Mouse (Mus musculus) layer of hippocampus, adult 2 months (tissue): Measurements from ENCODE around the gene Coro1c. TPM values are rescaled to one million over a fixed set of nuclear protein-coding genes. Genes with fewer than 3 reads are reported as not detected.

Experiments used
- DNase-seq, 2 experiments: peaks; one replicate each; pipeline ENCODE4 v3.0.0; 2022; ENCODE audit warnings: low spot score in 2 of 2
- H3K27ac ChIP-seq: fragments of 200-600 bp; 2 replicates; pipeline ENCODE4 v1.8.1; 2022
- H3K4me3 ChIP-seq: fragments of 200-600 bp; 2 replicates; pipeline ENCODE4 v1.8.1; 2022; ENCODE audit warnings: mild to moderate bottlenecking
- CTCF ChIP-seq: fragments of 200-600 bp; conservative IDR thresholded peaks from 2 replicates; pipeline ENCODE4 v1.8.1; 2022; ENCODE audit warnings: antibody characterized with exemption, mild to moderate bottlenecking, moderate library complexity
- total RNA-seq, 2 experiments: library from RNA; stranded (reverse); gene quantifications; 2 replicates each; pipeline ENCODE4 v1.2.3; 2021

The Coro1c gene
- total RNA-seq, 2 experiments from 2014 or later, result 95.2 to 101 TPM

DNA sequence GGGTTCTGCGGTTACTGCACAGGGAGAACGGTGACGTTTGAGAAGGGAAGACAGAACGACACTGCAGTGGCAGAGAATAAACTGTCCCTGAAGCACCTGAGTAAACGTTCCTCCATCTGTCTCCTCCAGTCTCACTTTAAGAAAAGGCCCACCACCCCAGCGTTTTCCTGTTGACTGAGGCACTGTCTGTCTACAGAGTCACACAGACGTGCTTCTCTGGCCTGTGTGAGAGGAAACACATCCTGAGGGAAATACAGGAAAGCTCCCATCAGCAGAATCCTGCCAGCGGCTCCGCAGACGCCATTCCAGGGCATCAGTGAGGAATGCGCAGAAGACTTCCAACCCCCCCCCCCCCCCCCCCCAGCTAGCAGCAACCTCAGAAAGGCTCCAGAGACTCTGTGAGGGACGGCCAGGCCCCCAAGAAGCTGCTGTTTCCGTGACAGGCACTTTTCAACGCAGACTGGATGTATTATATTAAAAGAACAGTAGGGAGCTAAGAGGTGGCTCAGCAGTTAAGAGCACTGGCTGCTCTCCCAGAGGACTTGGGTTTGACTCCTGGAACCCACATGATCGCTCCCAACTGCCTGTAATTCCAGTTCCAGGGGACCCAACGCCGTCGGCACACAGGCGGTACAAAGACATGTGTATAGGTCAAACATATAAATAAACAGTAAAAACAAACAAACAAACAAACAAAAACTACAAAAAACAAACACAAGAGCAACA is 19.2 kb downstream of the Coro1c start:
- no peak for TF ChIP-seq CTCF
- Histone ChIP-seq H3K27ac (peak overlapping the region; percentile 47; the same call in 1 of the 2 replicates), H3K4me3 (no peak overlapping the region)
- DNase-seq, result no peak

GRCm38 (mm10) chr5:113888186-113888795 is 20.3 kb downstream of the Coro1c start:
- no peak for DNase-seq
- no peak for TF ChIP-seq CTCF
- H3K4me3 ChIP-seq, result no peak overlapping the region
- H3K27ac ChIP-seq, result peak overlapping the region; percentile 47; the same call in 1 of the 2 replicates

- Histone ChIP-seq H3K4me3 (no peak overlapping the region), H3K27ac (no peak overlapping the region)
- no peak for TF ChIP-seq CTCF
- DNase-seq, result no peak
Observed at GRCm38 (mm10) chr5:113887132-113887531, 21.4 kb downstream of the Coro1c start.

GRCm38 (mm10) chr5:113885623-113886022 is 22.9 kb downstream of the Coro1c start:
- no peak for DNase-seq

DNA sequence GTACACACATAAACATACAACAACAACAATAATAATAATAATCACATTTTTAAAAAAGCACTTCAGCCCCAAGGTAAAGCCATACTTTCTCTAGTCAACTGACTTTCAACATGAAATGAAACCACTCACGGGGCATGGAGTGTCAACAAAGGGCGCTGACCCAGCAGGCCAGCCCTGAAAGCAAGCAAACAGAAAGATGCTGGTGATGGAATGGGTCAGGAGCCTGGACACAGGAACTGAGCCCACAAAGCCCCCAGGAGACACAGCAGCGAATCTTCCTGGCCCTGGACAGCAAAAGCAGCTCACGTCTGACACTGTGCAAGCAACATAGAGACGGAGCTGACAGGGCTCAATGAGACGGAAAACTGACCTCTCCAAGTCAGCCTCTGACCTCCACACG is 23.8 kb downstream of the Coro1c start:
- Histone ChIP-seq H3K4me3 (no peak overlapping the region), H3K27ac (no peak overlapping the region)
- TF ChIP-seq CTCF, result no peak
- DNase-seq, result no peak

More at GRCm38 (mm10) chr5:113885623-113886022, 22.9 kb downstream of the Coro1c start:
- Histone ChIP-seq H3K4me3 (no peak overlapping the region), H3K27ac (no peak overlapping the region)
- no peak for TF ChIP-seq CTCF

- H3K27ac ChIP-seq, result peak overlapping the region; percentile 81
- no peak overlapping the region for H3K4me3 ChIP-seq
- DNase-seq, result no peak
- no peak for TF ChIP-seq CTCF
Observed at GRCm38 (mm10) chr5:113883384-113883771, 25.2 kb downstream of the Coro1c start.

DNA sequence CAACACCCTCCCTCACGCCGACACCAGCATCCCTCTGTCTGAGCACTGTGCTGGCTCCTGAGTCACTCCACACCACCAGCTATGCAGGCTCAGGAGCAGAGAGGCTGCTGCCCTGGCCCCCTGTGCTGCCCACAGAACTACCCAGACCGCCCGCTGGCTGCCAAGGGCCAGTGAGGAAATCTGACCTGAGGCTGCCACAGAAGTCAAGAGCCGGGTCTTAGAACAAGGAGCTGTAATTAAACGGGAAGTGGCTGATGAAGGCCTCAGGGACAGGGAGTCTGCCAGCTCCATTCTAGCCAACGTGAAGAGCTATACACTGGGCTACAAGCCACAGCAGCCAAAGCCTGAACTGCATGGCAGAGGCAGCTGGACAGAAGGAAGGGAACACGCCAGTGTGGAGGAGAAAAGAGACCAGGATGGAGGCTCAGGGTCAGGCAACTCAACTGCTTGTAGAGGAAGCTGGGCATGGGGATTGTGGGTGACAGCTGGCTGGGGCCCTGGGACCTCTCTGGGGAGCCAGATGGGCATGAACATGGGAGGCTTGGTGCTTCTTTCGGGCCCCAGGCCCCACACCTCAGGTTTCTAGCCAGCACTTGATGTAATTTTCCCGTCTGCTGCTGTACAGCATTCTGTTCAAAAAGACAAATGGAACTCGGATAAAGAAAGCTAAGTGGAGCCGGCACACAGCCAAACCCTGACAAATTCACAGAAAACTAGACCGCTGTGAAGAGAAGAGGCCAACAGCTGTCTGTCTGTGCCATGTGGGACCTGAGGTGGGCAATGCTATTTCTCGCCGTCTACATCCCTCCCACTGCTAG is 25.8 kb downstream of the Coro1c start:
- no peak for DNase-seq
- TF ChIP-seq CTCF, result no peak
- H3K4me3 ChIP-seq, result no peak overlapping the region
- H3K27ac ChIP-seq, result peak overlapping the region; percentile 81

DNA sequence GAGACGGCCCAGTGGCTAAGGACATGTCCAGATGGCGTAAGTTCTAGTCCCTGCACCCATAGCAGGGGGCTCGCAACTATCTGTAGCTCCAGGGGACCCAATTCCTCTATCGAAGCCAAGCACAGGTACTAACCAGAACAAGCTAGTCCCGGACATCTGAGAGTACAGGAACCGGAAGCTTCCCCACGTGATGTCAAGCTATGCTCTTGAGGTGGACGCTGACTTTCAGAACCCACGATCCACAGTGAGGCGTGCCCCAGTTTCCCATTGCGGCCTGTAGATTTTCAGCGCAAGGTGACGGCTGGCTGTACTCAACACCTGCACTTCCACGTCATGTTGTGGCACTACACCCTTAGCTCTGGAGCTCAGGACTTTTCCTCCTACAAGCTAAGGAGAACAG is 27.4 kb downstream of the Coro1c start:
- no peak for DNase-seq
- no peak for TF ChIP-seq CTCF
- Histone ChIP-seq H3K4me3 (no peak overlapping the region), H3K27ac (no peak overlapping the region; the same call in 1 of the 2 replicates)

- no peak overlapping the region for H3K4me3 ChIP-seq
- DNase-seq, result no peak
- 0 out of 2 replicates have a peak overlapping the region, but pooled peaks have one; percentile 8 for H3K27ac ChIP-seq
- no peak for TF ChIP-seq CTCF
Observed at GRCm38 (mm10) chr5:113878943-113879617, 29.5 kb downstream of the Coro1c start.

GRCm38 (mm10) chr5:113877565-113877964 is 31.0 kb downstream of the Coro1c start:
- no peak overlapping the region for H3K4me3 ChIP-seq
- DNase-seq, result no peak
- H3K27ac ChIP-seq, result no peak overlapping the region
- no peak for TF ChIP-seq CTCF

DNA sequence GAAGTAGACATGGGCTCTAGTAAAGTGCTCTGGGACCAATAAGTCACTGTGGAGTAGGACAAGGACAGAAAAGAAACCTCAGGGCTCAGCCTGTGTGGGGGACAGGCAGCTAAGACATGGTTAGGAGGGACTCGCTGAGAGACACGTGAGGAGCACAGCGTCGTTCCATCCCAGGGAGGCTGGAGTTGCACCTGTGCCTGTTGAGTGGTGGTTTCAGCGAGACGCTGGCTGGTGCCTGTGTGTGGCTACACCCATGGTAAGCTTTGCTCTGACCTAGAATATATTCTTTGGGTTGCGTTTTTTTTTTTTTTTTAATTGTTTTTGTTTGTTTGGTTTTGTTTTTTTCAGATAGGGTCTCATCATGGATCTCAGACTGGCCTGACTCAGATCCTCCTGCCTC is 32.4 kb downstream of the Coro1c start:
- H3K4me3 ChIP-seq, result no peak overlapping the region
- H3K27ac ChIP-seq, result no peak overlapping the region
- TF ChIP-seq CTCF, result no peak
- DNase-seq, result no peak

- no peak for DNase-seq
- no peak for TF ChIP-seq CTCF
- no peak overlapping the region for H3K27ac ChIP-seq
- no peak overlapping the region for H3K4me3 ChIP-seq
Observed at GRCm38 (mm10) chr5:113875625-113876024, 32.9 kb downstream of the Coro1c start.
